Mouse (Mus musculus): ENCODE measurements around the gene Maco1. TPM values are rescaled to one million over a fixed set of nuclear protein-coding genes. Genes with fewer than 3 reads are reported as not detected.
"Not testable (repeated sequence)": the region's sequence is repeated elsewhere in the genome, so short reads cannot be mapped to it uniquely, and the experiment has no call there.

Gene Maco1
- polyA plus RNA-seq, 1 experiment from 2014 or later: 19.0 TPM

DNA sequence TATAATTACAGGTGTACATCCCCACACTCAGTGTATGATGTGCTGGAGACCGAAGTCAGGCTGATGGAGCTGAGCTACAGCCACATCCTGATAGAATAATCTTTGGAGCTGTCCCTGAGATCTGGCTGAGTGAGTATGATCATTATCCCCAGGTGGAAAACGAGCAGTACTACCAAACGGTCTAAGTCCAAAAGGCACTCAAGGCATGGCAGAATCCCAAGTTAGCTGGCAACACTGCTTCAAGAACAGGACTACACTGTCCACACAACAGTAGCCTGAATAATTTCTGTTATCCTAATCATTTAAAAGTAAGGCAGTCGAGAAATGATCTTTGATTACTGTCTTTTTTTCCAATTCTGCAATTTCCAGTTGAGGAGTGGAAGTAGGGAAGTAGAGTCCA, 9.6 kb downstream of the Maco1 start:
- H3K36me3 ChIP-seq: 0 out of 2 replicates have a peak, but pooled peaks cover 4% of the 10 kb centered on the region
- H3K4me3 ChIP-seq (replicated peaks): no peak overlapping the region
- H3K4me2 ChIP-seq: no peak overlapping the region
- H3K27me3 ChIP-seq: no peaks in the 10 kb centered on the region
- peaks cover 64% of the 10 kb centered on the region for H3K4me1 ChIP-seq (replicated peaks)
- no peaks in the 10 kb centered on the region for H3K9me3 ChIP-seq (replicated peaks)
- no peak; the same call in 1 of the 2 replicates for ATAC-seq (ENCODE audit: low read depth)
- no peak overlapping the region for H3K27ac ChIP-seq
- no peak for DNase-seq
- no peak overlapping the region for H3K9ac ChIP-seq
- WGBS (ENCODE audit: insufficient replicate concordance): 78% methylated on average over 4 of the region's 4 CpGs

DNA sequence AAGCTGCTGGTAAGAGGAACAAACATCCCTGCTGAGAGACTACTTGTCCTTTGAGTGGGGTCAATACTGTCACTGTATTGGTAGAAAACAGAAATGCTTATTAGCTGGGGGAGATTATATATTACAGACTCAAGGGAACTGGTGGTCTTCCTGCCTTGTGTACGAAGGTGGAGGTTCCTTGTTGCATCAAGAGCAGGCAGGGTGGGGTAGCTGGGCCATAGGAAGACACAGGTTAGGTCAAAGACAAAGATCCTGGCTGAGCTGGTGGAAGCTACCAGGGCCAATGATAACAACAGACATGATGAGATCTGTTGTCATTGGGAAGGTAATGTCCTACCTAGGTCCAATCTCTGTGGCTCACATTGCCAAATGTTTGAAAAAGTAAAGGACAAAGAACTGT, 12.9 kb downstream of the Maco1 start:
- H3K36me3 ChIP-seq: peaks cover 17% of the 10 kb centered on the region
- peaks cover 35% of the 10 kb centered on the region for H3K4me1 ChIP-seq (replicated peaks)
- H3K27ac ChIP-seq: no peak overlapping the region
- no peaks in the 10 kb centered on the region for H3K9me3 ChIP-seq (replicated peaks)
- DNase-seq: no peak
- no peak for ATAC-seq (ENCODE audit: low read depth)
- 88% methylated on average over 1 of the region's 1 CpGs for WGBS (ENCODE audit: insufficient replicate concordance)
- H3K4me3 ChIP-seq (replicated peaks): no peak overlapping the region
- no peaks in the 10 kb centered on the region for H3K27me3 ChIP-seq
- H3K4me2 ChIP-seq: no peak overlapping the region
- no peak overlapping the region for H3K9ac ChIP-seq

DNA sequence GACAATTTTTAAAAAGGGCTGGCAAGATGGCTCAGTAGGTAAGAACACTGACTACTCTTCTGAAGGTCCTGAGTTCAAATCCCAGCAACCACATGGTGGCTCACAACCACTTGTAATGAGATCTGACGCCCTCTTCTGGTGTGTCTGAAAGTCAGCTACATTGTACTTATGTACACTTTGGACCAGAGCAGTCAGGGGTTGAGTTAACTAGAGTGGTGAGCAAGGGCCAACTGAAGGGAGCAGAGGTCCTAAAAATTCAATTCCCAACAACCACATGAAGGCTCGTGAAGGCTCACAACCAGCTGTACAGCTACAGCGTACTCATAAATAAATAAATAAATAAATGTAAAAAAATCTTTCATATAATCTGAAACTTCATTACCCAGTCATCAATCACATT, 14.4 kb downstream of the Maco1 start:
- not testable (repeated sequence) for H3K4me2 ChIP-seq; ATAC-seq (ENCODE audit: low read depth); H3K27me3 ChIP-seq; H3K9me3 ChIP-seq (replicated peaks); H3K4me3 ChIP-seq (replicated peaks); DNase-seq; H3K9ac ChIP-seq; H3K27ac ChIP-seq
- Histone ChIP-seq H3K4me1 (replicated peaks) (peaks cover 29% of the 10 kb centered on the region), H3K36me3 (peaks cover 22% of the 10 kb centered on the region)
- 80% methylated on average over 3 of the region's 3 CpGs for WGBS (ENCODE audit: insufficient replicate concordance)

DNA sequence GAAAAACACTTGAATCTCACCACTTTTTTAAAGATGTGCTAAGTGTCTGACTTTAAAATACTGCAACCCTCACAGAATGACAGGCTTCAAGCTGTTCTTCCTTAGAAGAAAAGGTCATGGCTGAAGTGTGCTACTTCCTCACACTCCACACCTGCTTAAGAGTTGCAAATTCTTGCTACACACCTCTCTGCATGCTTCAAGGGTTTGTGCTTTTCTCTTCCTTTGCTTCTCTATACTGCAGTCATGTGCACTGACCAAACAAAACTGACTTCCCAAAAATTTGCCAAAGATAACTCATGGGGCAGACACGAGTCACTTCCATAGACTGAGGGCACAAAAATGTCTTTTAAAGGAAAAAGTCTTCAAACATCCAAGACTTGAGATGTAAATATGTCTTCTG, 14.9 kb downstream of the Maco1 start:
- 41% methylated on average over 1 of the region's 1 CpGs for WGBS (ENCODE audit: insufficient replicate concordance)
- no peaks in the 10 kb centered on the region for H3K9me3 ChIP-seq (replicated peaks)
- peaks cover 24% of the 10 kb centered on the region for H3K4me1 ChIP-seq (replicated peaks)
- H3K9ac ChIP-seq: no peak overlapping the region
- H3K4me3 ChIP-seq (replicated peaks): no peak overlapping the region
- no peak overlapping the region for H3K4me2 ChIP-seq
- ATAC-seq (ENCODE audit: low read depth): no peak
- H3K27me3 ChIP-seq: no peaks in the 10 kb centered on the region
- H3K27ac ChIP-seq: no peak overlapping the region
- peaks cover 27% of the 10 kb centered on the region for H3K36me3 ChIP-seq
- no peak for DNase-seq

DNA sequence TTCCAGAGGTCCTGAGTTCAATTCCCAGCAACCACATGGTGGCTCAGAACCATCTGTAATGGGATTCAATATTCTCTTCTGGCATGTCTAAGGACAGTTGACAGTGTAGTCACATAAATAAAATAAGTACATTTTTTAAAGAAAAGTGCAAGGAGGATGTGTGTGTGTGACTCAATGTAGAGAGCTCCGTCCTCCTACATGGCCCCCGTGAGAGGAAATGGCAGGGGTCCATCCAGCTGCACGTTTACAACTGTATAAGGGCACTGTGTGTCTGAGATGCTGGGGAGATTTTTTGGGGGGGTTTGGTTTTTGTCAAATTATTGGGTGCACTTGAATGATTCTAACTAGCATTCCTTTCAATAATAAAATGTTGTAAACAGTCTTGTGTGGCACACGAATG, 17.7 kb downstream of the Maco1 start:
- Histone ChIP-seq H3K4me1 (replicated peaks) (peaks cover 8% of the 10 kb centered on the region), H3K9me3 (replicated peaks) (no peaks in the 10 kb centered on the region), H3K9ac (no peak overlapping the region), H3K36me3 (peaks cover 49% of the 10 kb centered on the region), H3K4me3 (replicated peaks) (no peak overlapping the region), H3K4me2 (no peak overlapping the region), H3K27ac (no peak overlapping the region), H3K27me3 (no peaks in the 10 kb centered on the region)
- no peak for ATAC-seq (ENCODE audit: low read depth)
- WGBS (ENCODE audit: insufficient replicate concordance): 82% methylated on average over 4 of the region's 4 CpGs
- DNase-seq: no peak

DNA sequence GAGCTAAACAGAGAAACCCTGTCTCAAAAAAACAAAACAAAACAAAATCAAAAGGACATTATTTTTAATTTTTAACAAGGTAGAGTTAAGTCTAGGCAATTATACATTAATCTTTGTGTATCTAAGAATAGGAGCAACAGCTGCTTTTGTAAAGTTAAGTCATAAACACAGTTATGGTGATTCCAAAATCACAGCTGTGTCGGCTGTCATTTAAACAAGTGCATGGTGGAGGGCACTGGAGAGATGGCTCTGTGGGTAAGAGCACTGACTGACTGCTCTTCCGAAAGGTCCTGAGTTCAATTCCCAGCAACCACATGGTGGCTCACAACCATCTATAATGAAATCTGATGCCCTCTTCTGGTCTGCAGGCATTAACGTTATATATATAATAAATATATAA, 21.2 kb downstream of the Maco1 start:
- WGBS (ENCODE audit: insufficient replicate concordance): 91% methylated on average over 3 of the region's 3 CpGs
- Histone ChIP-seq H3K4me3 (replicated peaks) (no peak overlapping the region), H3K27ac (no peak overlapping the region), H3K4me2 (no peak overlapping the region), H3K36me3 (peaks cover 74% of the 10 kb centered on the region), H3K4me1 (replicated peaks) (no peaks in the 10 kb centered on the region), H3K9ac (no peak overlapping the region), H3K9me3 (replicated peaks) (no peaks in the 10 kb centered on the region), H3K27me3 (no peaks in the 10 kb centered on the region)
- ATAC-seq (ENCODE audit: low read depth) (no peak), DNase-seq (no peak)

DNA sequence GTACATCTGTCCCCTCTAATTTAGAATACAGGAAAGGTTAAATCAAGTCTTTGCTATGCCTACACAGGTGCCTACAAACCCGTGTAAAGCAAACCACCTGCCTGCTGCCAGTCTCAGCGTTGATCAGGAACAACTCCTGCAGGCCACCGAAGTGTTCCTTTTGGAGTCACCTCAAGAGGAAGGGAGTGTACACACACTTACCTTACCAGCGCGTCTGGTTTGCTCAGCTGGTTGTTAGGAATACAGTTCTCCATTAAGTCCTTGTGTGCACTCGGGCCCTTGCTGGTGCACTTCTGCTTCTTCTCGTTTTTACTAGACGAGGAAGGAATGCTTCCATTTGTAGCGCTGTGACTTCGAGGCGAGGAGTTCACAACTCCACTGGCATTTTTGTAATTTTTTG, 25.3 kb downstream of the Maco1 start:
- peaks cover 74% of the 10 kb centered on the region for H3K36me3 ChIP-seq
- H3K27me3 ChIP-seq: no peaks in the 10 kb centered on the region
- no peaks in the 10 kb centered on the region for H3K9me3 ChIP-seq (replicated peaks)
- WGBS (ENCODE audit: insufficient replicate concordance): 78% methylated on average over 11 of the region's 11 CpGs
- H3K4me3 ChIP-seq (replicated peaks): no peak overlapping the region
- no peak overlapping the region for H3K27ac ChIP-seq
- H3K4me1 ChIP-seq (replicated peaks): peaks cover 2% of the 10 kb centered on the region; the same call in 1 of the 2 replicates
- DNase-seq: no peak
- H3K9ac ChIP-seq: no peak overlapping the region
- H3K4me2 ChIP-seq: no peak overlapping the region
- ATAC-seq (ENCODE audit: low read depth): no peak

DNA sequence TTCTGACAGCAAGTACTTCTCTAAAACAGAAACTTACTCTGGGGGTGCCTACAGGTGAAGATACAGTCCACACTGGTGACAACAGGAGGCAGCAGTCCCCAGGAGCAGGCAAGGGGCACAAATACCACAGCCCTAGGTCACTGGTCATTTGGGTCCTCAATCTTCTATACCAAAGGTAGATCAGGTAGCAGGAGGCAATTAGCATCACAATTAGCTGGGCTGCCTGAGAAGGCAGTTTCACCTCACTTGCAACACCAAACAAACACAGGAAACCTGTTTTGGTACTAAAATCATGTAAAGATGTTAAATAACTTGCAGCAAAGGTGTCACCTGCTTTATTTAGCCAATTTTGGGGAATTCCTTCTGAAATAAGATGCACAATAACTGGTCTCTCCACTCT, 26.8 kb downstream of the Maco1 start:
- no peak overlapping the region for H3K4me3 ChIP-seq (replicated peaks)
- peaks cover 2% of the 10 kb centered on the region; the same call in 1 of the 2 replicates for H3K4me1 ChIP-seq (replicated peaks)
- DNase-seq (no peak), ATAC-seq (ENCODE audit: low read depth) (no peak)
- H3K36me3 ChIP-seq: peaks cover 64% of the 10 kb centered on the region
- no peaks in the 10 kb centered on the region for H3K27me3 ChIP-seq
- no peak overlapping the region for H3K27ac ChIP-seq
- H3K9me3 ChIP-seq (replicated peaks): no peaks in the 10 kb centered on the region
- H3K4me2 ChIP-seq: no peak overlapping the region
- no peak overlapping the region for H3K9ac ChIP-seq

DNA sequence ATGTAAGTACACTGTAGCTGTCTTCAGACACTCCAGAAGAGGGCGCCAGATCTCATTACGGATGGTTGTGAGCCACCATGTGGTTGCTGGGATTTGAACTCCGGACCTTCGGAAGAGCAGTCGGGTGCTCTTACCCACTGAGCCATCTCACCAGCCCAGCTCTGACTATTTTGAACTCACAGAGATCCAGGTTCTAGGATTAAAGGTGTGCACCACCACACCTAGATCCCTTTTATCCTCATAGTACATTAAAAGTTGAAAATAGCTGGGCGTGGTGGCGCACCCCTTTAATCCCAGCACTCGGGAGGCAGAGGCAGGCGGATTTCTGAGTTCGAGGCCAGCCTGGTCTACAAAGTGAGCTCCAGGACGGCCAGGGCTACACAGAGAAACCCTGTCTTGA, 27.3 kb downstream of the Maco1 start:
- not testable (repeated sequence) for H3K4me3 ChIP-seq (replicated peaks); H3K9ac ChIP-seq; H3K4me2 ChIP-seq; DNase-seq; ATAC-seq (ENCODE audit: low read depth); H3K27me3 ChIP-seq; H3K4me1 ChIP-seq (replicated peaks); H3K27ac ChIP-seq; H3K9me3 ChIP-seq (replicated peaks)
- 88% methylated on average over 11 of the region's 11 CpGs for WGBS (ENCODE audit: insufficient replicate concordance)
- peaks cover 60% of the 10 kb centered on the region for H3K36me3 ChIP-seq

DNA sequence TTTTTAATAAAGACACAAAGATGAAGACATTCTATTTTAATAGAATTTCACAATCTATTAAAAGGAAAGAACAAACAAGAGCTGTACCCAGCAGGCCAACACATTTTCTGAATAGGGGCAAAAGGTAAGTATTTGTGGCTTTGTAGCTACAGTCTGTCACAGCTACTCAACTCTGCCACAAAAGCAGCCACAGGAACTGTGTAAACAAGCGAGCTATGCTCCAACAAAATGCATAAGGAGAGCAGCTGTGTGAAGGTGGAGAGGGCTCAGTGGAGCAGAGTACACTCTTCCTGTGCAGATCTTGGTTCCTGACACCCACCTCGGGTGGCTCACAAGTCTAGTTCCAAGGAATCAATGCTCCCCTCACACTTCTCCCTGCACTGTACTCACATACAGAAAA, 29.6 kb downstream of the Maco1 start:
- Histone ChIP-seq H3K27ac (peak overlapping the region; percentile 50), H3K9me3 (replicated peaks) (no peaks in the 10 kb centered on the region), H3K4me2 (no peak overlapping the region), H3K4me3 (replicated peaks) (no peak overlapping the region), H3K36me3 (peaks cover 57% of the 10 kb centered on the region), H3K27me3 (no peaks in the 10 kb centered on the region), H3K4me1 (replicated peaks) (peaks cover 16% of the 10 kb centered on the region), H3K9ac (no peak overlapping the region)
- DNase-seq: no peak
- WGBS (ENCODE audit: insufficient replicate concordance): 61% methylated on average over 2 of the region's 2 CpGs
- ATAC-seq (ENCODE audit: low read depth): no peak

DNA sequence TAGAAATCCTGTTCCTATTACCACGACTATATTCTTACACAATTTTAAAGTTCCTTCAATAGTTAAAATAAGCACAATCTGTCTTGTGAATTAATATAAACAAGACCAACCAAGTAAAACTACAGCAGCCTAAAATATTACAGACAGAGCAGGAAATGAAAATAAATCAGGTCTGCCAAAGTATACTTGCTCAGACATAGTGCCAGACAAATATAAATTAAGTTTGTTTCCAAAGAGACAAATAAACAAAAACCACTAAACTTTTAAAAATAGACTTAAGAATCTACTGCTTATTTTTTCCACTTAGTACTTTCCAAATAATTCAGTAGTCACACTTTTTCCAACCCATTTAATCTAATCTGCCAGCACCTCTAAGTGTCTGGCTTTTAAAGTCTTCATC, 32.1 kb downstream of the Maco1 start:
- no peak overlapping the region for H3K4me2 ChIP-seq
- no peak overlapping the region for H3K27ac ChIP-seq
- DNase-seq: no peak
- H3K4me3 ChIP-seq (replicated peaks): no peak overlapping the region
- H3K9ac ChIP-seq: no peak overlapping the region
- no peaks in the 10 kb centered on the region for H3K27me3 ChIP-seq
- no peak for ATAC-seq (ENCODE audit: low read depth)
- H3K36me3 ChIP-seq: peaks cover 38% of the 10 kb centered on the region
- 83% methylated on average over 1 of the region's 1 CpGs for WGBS (ENCODE audit: insufficient replicate concordance)
- peaks cover 17% of the 10 kb centered on the region for H3K4me1 ChIP-seq (replicated peaks)
- H3K9me3 ChIP-seq (replicated peaks): no peaks in the 10 kb centered on the region

DNA sequence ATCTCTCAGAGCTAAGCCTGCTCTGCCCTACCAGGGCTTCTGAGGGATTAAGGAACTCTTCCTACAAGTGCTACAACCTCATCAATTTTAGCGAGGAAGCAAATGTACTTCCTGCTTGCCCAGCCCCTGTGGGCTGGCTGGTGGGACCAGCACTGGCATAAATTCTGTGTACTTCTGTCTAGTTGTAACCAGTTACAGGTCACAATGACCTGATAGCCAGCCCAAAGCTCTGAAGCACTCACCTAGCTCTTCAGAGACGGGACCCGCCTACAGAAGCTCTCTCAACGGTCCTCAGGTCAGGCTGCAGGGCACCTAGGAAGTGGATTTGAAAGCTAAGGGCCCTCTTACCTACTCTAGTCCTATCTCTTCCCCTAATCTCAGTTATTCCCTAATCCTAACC, 35.4 kb downstream of the Maco1 start:
- Histone ChIP-seq H3K4me1 (replicated peaks) (peaks cover 25% of the 10 kb centered on the region), H3K9me3 (replicated peaks) (no peaks in the 10 kb centered on the region), H3K27ac (no peak overlapping the region), H3K36me3 (peaks cover 40% of the 10 kb centered on the region), H3K27me3 (no peaks in the 10 kb centered on the region), H3K4me3 (replicated peaks) (no peak overlapping the region), H3K4me2 (no peak overlapping the region), H3K9ac (no peak overlapping the region)
- DNase-seq: no peak
- no peak for ATAC-seq (ENCODE audit: low read depth)
- WGBS (ENCODE audit: insufficient replicate concordance): 68% methylated on average over 4 of the region's 4 CpGs

DNA sequence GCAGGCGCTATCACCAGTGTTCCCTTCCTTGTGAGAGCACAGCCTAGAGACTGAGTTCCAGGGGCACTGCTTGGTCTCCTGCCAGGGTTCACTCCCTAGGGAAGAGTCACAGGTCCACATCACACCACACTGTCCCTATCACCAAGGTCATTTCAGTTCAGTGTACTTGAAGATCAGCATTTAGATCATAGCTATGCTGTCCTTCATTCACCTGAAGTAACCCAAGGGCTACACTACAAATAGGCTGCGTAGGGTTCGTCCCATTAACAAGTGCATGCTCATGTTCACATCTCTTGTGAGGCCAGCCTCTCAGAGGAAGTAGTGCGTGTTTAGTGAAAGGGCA, 38.9 kb downstream of the Maco1 start:
- H3K4me1 ChIP-seq (replicated peaks): peaks cover 18% of the 10 kb centered on the region
- no peak overlapping the region for H3K27ac ChIP-seq
- 91% methylated on average over 4 of the region's 4 CpGs for WGBS (ENCODE audit: insufficient replicate concordance)
- H3K4me3 ChIP-seq (replicated peaks): no peak overlapping the region
- ATAC-seq (ENCODE audit: low read depth) (no peak), DNase-seq (no peak)
- H3K27me3 ChIP-seq: no peaks in the 10 kb centered on the region
- no peak overlapping the region for H3K4me2 ChIP-seq
- peaks cover 66% of the 10 kb centered on the region for H3K36me3 ChIP-seq
- no peaks in the 10 kb centered on the region for H3K9me3 ChIP-seq (replicated peaks)
- no peak overlapping the region for H3K9ac ChIP-seq

Measured in liver, embryonic 13.5 days (tissue).